ENCODE assay signal across 9 mouse cellular contexts in genomic region chr6:32261339-32261738, GRCm38 (mm10).
DNase-seq lines count a peak whose midpoint lies in the region; ATAC-seq and TF ChIP-seq lines count a peak whose summit lies in the region.
"Had no signal": no experiment of that assay in that cellular context is flagged by ENCODE, and none has a peak within 500 bp of the region (broad histone marks: within the 10 kb centered on the region; RNA-seq: fewer than 3 reads in every experiment).

No protein-coding gene starts in this region.

- DNase-seq in ES-CJ7 (ENCODE audit: low read depth, low spot score) (peak; percentile 17), ZHBTc4 (ENCODE audit: low read depth, low spot score) (peak; percentile 31)
- DNase-seq in hindbrain, embryonic 10.5 days (ENCODE audit: low spot score), result peak; percentile 33
- peak; percentile 9 for DNase-seq in limb, embryonic 14.5 days (ENCODE audit: low spot score)
- DNase-seq in spleen, postnatal 4 days (ENCODE audit: low spot score in 2 of 2), result no peak
- no peak for DNase-seq in kidney, adult 18-20 months

- WGBS in hindbrain, embryonic 10.5 days, result 20% methylated on average over 3 of the region's 3 CpGs
- WGBS in limb, embryonic 14.5 days, result 42% methylated on average over 3 of the region's 3 CpGs
- WGBS in liver, embryonic 12.5 days (ENCODE audit: insufficient replicate concordance), result 40% methylated on average over 3 of the region's 3 CpGs
- 31% methylated on average over 3 of the region's 3 CpGs for WGBS in kidney, embryonic 14.5 days

- H3K27me3 ChIP-seq in hindbrain, embryonic 10.5 days (ENCODE audit: insufficient read depth, poor library complexity, severe bottlenecking), result no peaks in the 10 kb centered on the region
- H3K27me3 ChIP-seq in limb, embryonic 14.5 days (ENCODE audit: control insufficient read depth, insufficient read depth, low read length), result no peaks in the 10 kb centered on the region
- H3K27me3 ChIP-seq in liver, embryonic 12.5 days (replicated peaks), result no peaks in the 10 kb centered on the region
- H3K27me3 ChIP-seq in kidney, embryonic 14.5 days (ENCODE audit: control insufficient read depth, insufficient read depth, low read length), result no peaks in the 10 kb centered on the region
- H3K27me3 ChIP-seq: intestine, embryonic 15.5 days had no signal

- peak overlapping the region; percentile 64 for H3K27ac ChIP-seq in hindbrain, embryonic 10.5 days
- H3K27ac ChIP-seq in limb, embryonic 14.5 days (replicated peaks; ENCODE audit: low read depth, low read length), result no peak overlapping the region
- H3K27ac ChIP-seq in liver, embryonic 12.5 days, result no peak overlapping the region
- H3K27ac ChIP-seq in kidney, embryonic 14.5 days (ENCODE audit: low read depth, low read length), result no peak overlapping the region
- H3K27ac ChIP-seq: intestine, embryonic 15.5 days had no signal

- no peaks in the 10 kb centered on the region for H3K9me3 ChIP-seq in hindbrain, embryonic 10.5 days
- no peaks in the 10 kb centered on the region for H3K9me3 ChIP-seq in limb, embryonic 14.5 days (ENCODE audit: control insufficient read depth, low read length)
- H3K9me3 ChIP-seq in liver, embryonic 12.5 days (replicated peaks), result no peaks in the 10 kb centered on the region
- no peaks in the 10 kb centered on the region for H3K9me3 ChIP-seq in kidney, embryonic 14.5 days (ENCODE audit: control insufficient read depth, low read length)
- H3K9me3 ChIP-seq: intestine, embryonic 15.5 days had no signal

- no peak for ATAC-seq in limb, embryonic 14.5 days (ENCODE audit: low FRiP score, low read depth)
- ATAC-seq in liver, embryonic 12.5 days, result no peak
- no peak for ATAC-seq in kidney, embryonic 14.5 days (ENCODE audit: low FRiP score, low TSS enrichment)
- ATAC-seq: intestine, embryonic 15.5 days had no signal

- no peak for TF ChIP-seq POLR2A in limb, embryonic 14.5 days (IDR thresholded peaks at IDR 0.05; ENCODE audit: borderline replicate concordance, extremely low read depth, insufficient read depth, insufficient read length)

- no peak overlapping the region for H3K4me3 ChIP-seq in hindbrain, embryonic 10.5 days
- H3K4me3 ChIP-seq in limb, embryonic 14.5 days (replicated peaks; ENCODE audit: low read length), result no peak overlapping the region
- H3K4me3 ChIP-seq in liver, embryonic 12.5 days, result no peak overlapping the region
- H3K4me3 ChIP-seq in kidney, embryonic 14.5 days (ENCODE audit: low read length), result no peak overlapping the region
- H3K4me3 ChIP-seq: intestine, embryonic 15.5 days had no signal

- H3K9ac ChIP-seq in limb, embryonic 14.5 days (ENCODE audit: low read depth, low read length, severe bottlenecking), result no peak overlapping the region
- no peak overlapping the region for H3K9ac ChIP-seq in liver, embryonic 12.5 days
- H3K9ac ChIP-seq in kidney, embryonic 14.5 days (ENCODE audit: low read depth, low read length), result no peak overlapping the region
- H3K9ac ChIP-seq: intestine, embryonic 15.5 days had no signal

- H3K4me2 ChIP-seq in limb, embryonic 14.5 days (replicated peaks; ENCODE audit: low read depth, low read length, severe bottlenecking), result no peak overlapping the region
- no peak overlapping the region for H3K4me2 ChIP-seq in liver, embryonic 12.5 days
- no peak overlapping the region for H3K4me2 ChIP-seq in kidney, embryonic 14.5 days (replicated peaks; ENCODE audit: low read depth, low read length)
- H3K4me2 ChIP-seq: intestine, embryonic 15.5 days had no signal

- H3K4me1 ChIP-seq in hindbrain, embryonic 10.5 days (replicated peaks), result peaks cover 23% of the 10 kb centered on the region
- peaks cover 12% of the 10 kb centered on the region for H3K4me1 ChIP-seq in limb, embryonic 14.5 days (ENCODE audit: control insufficient read depth, insufficient read depth, low read length)
- H3K4me1 ChIP-seq in liver, embryonic 12.5 days, result no peaks in the 10 kb centered on the region
- H3K4me1 ChIP-seq in kidney, embryonic 14.5 days (ENCODE audit: control insufficient read depth, insufficient read depth, low read length), result 0 out of 2 replicates have a peak, but pooled peaks cover 3% of the 10 kb centered on the region
- H3K4me1 ChIP-seq: intestine, embryonic 15.5 days had no signal

- H3K36me3 ChIP-seq in hindbrain, embryonic 10.5 days, result no peaks in the 10 kb centered on the region
- no peaks in the 10 kb centered on the region for H3K36me3 ChIP-seq in limb, embryonic 14.5 days (ENCODE audit: control insufficient read depth, insufficient read depth, low read length)
- no peaks in the 10 kb centered on the region for H3K36me3 ChIP-seq in liver, embryonic 12.5 days
- no peaks in the 10 kb centered on the region for H3K36me3 ChIP-seq in kidney, embryonic 14.5 days (ENCODE audit: control insufficient read depth, insufficient read depth, low read length)
- H3K36me3 ChIP-seq: intestine, embryonic 15.5 days had no signal

Comparison
In these comparisons a context has a peak if more than half of its experiments do, and no peak if none do; other contexts are left out.
1. DNase-seq: peak in ES-CJ7 (single experiment), ZHBTc4 (single experiment), hindbrain, embryonic 10.5 days (single experiment) and limb, embryonic 14.5 days (single experiment); none in spleen, postnatal 4 days (0 of 2) and kidney, adult 18-20 months (single experiment).